Mouse (Mus musculus) liver, embryonic 14.5 days (tissue): Measurements from ENCODE around the gene Trim14.

ENCODE experiments used
- CTCF ChIP-seq: IDR thresholded peaks from 2 replicates; pipeline ENCODE4 v1.5.1; 2016; ENCODE audit warnings: antibody characterized with exemption, low read depth, control low read depth
- EP300 ChIP-seq: IDR thresholded peaks from 2 replicates; pipeline ENCODE4 v1.6.1; 2016; ENCODE audit warnings: antibody characterized with exemption, low read depth

DNA sequence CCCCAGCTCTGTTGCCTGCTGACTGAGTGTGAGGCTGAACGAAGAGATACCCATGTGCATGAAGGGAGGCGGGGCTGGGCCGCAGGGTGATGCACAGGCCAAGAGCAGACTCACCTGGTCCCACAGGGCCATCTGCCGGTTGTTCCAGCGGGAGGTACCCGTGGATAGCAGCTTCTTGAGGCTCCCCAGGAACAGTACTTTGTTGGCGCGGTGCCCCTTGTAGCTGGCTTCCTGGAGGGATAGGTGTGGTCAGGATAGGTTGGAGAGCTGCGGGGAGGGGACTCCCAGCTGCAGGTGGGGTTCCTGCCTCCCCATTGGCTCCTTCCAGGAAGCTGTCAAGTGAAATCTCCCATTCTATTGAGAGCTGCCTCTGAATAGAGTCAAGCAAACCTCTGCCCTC lies 9.6 kb upstream of the Trim14 start:
- TF ChIP-seq CTCF (peak; percentile 36), EP300 (no peak)
